Mouse (Mus musculus) thymus, adult 2 months (tissue): ENCODE data around the gene Gm10521. TPM values are rescaled to one million over a fixed set of nuclear protein-coding genes. Genes with fewer than 3 reads are reported as not detected.
"Not testable (repeated sequence)": the region's sequence is repeated elsewhere in the genome, so short reads cannot be mapped to it uniquely, and the experiment has no call there.

Source experiments
- DNase-seq: peaks from one replicate; pipeline ENCODE4 v3.0.0; 2021
- H3K27ac ChIP-seq: fragments of 200-500 bp; 2 replicates; pipeline ENCODE4 v1.5.1; 2012; ENCODE audit warnings: low read length, control low read depth; ENCODE audit not compliant: control insufficient read depth, insufficient read depth
- H3K27me3 ChIP-seq: fragments of 200-500 bp; 2 replicates; pipeline ENCODE4 v1.6.1; 2012; ENCODE audit warnings: mild to moderate bottlenecking, low read length, moderate library complexity, mixed read lengths; ENCODE audit not compliant: control insufficient read depth, insufficient read depth
- H3K36me3 ChIP-seq: fragments of 200-500 bp; 2 replicates; pipeline ENCODE4 v1.6.1; 2012; ENCODE audit warnings: mild to moderate bottlenecking, low read length, moderate library complexity; ENCODE audit not compliant: control insufficient read depth, insufficient read depth
- H3K4me1 ChIP-seq: fragments of 200-500 bp; replicated peaks from 2 replicates; pipeline ENCODE4 v1.6.1; 2012; ENCODE audit warnings: low read length; ENCODE audit not compliant: control insufficient read depth, insufficient read depth
- H3K4me3 ChIP-seq: fragments of 200-500 bp; 2 replicates; pipeline ENCODE4 v1.5.1; 2012; ENCODE audit warnings: mild to moderate bottlenecking, low read length, control low read depth, moderate library complexity; ENCODE audit not compliant: control insufficient read depth, insufficient read depth
- CTCF ChIP-seq: fragments of 200-500 bp; IDR thresholded peaks from 2 replicates; pipeline ENCODE4 v1.5.1; 2012; ENCODE audit warnings: mild to moderate bottlenecking, control low read depth, low read length, moderate library complexity, borderline replicate concordance; ENCODE audit not compliant: control insufficient read depth, poor library complexity, insufficient read depth; ENCODE audit errors: extremely low read depth
- POLR2A ChIP-seq: fragments of 200-500 bp; IDR thresholded peaks from 2 replicates; pipeline ENCODE4 v1.6.1; 2012; ENCODE audit warnings: mild to moderate bottlenecking, low read length, control low read depth, moderate library complexity; ENCODE audit not compliant: control insufficient read depth, poor library complexity, insufficient read depth; ENCODE audit errors: extremely low read depth
- WGBS: fragments of 180-500 bp; shearing (Covaris S2); methylation state at CpG from one replicate; pipeline ENCODE4 v1.1.7; 2018; 5-methylcytosine and 5-hydroxymethylcytosine counted together
- polyA plus RNA-seq: library from polyadenylated mRNA; depleted of rRNA; stranded (reverse); fragments of >200 nt; gene quantifications from 2 replicates; pipeline ENCODE4 v1.2.3, GENCODE M21; 2012; rRNA removed

Gm10521 gene
- 9.5 and 11.6 TPM in 2 replicates for polyA plus RNA-seq

DNA sequence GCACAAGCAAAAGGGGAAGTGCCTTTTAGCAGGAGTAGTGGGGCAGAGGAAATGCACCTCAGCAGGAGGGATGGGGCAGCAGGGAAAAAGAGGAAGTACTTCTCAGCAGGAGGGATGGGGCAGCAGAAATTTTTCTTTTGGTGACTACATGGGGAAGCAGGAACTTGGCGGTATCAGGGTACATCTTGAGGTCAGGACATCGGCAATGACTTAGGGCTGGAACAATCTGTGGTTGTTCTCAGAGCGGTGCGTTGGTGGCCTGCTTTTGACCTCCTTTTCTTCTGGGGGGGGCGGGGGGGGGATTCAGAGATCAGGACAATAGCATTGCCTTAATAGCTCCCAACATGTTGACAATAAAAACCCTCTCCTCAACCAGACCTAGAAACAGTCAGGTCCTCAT lies at the start of gene Gm10521:
Gm10521 (plus strand) TSS at position 301 of the 400 bp plus-strand sequence.
- not testable (repeated sequence) for H3K27me3 ChIP-seq, H3K4me1 ChIP-seq, H3K27ac ChIP-seq, H3K36me3 ChIP-seq, H3K4me3 ChIP-seq, DNase-seq
- WGBS: 98% methylated on average over 5 of the region's 5 CpGs

DNA sequence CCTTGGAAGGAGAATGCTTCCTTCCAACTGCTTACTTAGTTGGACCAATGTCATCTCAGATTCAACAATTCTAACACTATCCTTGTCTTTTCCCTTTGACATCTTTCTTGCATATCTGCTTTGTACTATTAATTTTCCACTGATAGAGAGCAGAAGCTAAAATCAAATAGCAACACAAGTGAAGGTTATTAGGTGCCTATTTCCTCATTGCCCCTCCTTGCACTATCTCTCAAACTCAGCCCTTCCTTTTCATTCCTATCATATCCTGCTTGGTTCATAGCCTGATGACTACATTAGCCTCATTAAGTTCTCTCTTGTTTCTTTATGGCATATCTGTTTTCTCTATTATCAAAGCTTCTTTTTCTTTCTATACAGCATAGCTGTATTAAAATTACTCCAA lies 47.3 kb upstream of the Gm10521 start:
- H3K4me3 ChIP-seq: no peak overlapping the region
- H3K4me1 ChIP-seq: peaks cover 5% of the 10 kb centered on the region
- no peak for DNase-seq
- no peak for TF ChIP-seq POLR2A
- H3K36me3 ChIP-seq: peaks cover 27% of the 10 kb centered on the region
- no peaks in the 10 kb centered on the region for H3K27me3 ChIP-seq
- no peak overlapping the region for H3K27ac ChIP-seq

DNA sequence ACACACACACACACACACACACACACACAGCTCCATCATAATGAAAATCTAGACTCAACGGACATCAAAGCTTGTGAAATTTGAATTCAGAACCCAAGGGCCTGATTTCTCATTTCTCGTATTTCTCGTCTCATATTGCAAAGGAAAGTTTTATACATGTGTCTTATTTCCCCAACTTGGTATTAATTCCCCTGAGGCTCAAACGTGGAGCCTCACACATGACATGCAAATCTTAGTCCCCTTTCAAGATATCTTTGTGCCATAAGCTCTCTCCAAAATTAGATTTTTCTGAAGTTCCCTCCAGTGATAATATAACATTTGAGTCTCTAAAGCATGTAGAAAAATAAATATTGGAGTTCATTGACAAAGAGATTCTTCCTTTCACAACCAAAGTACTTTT lies 46.7 kb upstream of the Gm10521 start:
- TF ChIP-seq POLR2A (no peak), CTCF (no peak)
- Histone ChIP-seq H3K27ac (no peak overlapping the region), H3K4me1 (peaks cover 5% of the 10 kb centered on the region), H3K4me3 (no peak overlapping the region), H3K36me3 (peaks cover 32% of the 10 kb centered on the region), H3K27me3 (no peaks in the 10 kb centered on the region)
- no peak for DNase-seq
- 94% methylated on average over 4 of the region's 4 CpGs for WGBS

DNA sequence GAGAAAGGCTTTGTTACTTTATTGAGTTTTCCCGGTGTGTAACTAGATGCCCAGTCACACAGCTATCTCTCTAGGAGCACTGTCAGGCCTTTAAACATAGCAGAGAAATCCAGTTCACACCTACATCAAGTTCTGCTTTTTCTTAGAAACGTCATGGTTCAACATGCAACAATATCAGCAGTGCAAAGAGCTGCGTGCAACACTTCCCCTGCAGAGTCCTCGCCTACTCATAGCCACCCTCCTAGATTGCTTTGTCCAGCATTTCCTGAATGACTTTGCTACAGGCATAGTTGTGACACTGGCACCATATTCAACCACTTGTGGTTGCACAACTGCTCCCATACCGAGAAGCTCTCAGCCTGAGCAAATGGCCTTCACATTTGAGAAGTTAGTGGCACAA lies 46.0 kb upstream of the Gm10521 start:
- TF ChIP-seq CTCF (no peak), POLR2A (no peak)
- H3K36me3 ChIP-seq: peaks cover 36% of the 10 kb centered on the region

DNA sequence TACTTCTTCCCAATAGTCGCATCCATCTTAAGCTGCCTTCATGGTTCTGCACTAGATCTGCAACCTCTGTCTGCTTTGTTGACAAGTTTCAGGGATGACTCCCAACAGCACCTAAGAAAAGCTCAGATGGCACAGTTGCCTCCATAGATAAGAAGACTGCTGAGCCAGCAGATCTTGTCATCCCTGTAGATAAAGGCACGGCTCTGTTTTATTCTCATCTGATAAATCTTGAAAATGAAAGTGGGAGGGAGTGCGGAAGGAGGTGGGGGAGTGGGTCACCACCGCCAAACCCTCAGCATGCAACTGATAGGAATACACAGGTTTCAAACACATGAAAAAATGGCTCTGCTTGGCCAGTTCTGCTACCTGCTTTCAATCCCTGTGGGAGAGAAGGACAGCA lies 30.0 kb upstream of the Gm10521 start:
- 93% methylated on average over 4 of the region's 4 CpGs for WGBS
- H3K36me3 ChIP-seq: peaks cover 15% of the 10 kb centered on the region
- no peak overlapping the region for H3K4me3 ChIP-seq
- TF ChIP-seq CTCF (no peak), POLR2A (no peak)
- no peak for DNase-seq
- H3K4me1 ChIP-seq: no peaks in the 10 kb centered on the region
- no peaks in the 10 kb centered on the region for H3K27me3 ChIP-seq
- no peak overlapping the region for H3K27ac ChIP-seq

More for the DNA sequence above, 46.0 kb upstream of the Gm10521 start:
- Histone ChIP-seq H3K4me1 (peaks cover 5% of the 10 kb centered on the region), H3K4me3 (no peak overlapping the region), H3K27me3 (no peaks in the 10 kb centered on the region), H3K27ac (no peak overlapping the region)
- DNase-seq: no peak
- 54% methylated on average over 5 of the region's 5 CpGs for WGBS

DNA sequence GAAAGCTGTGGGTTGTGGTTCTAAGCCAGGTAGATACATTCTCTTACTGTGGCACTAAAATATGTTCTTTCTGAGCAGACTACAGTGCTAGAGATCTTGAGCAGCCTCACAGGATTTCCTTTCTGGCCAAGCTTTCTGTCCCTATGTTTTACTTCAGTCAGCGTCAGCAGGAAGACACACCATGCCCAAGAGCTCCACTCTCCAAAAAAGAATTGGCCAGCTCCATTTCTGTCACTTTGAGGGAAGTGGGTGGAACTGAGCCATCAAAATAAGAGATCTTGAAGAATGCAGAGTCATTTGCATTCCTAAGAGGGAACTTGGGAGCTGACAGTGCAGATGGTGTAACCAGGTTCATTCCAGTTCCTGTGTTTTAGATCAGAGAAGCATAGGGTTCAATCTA lies 8.5 kb upstream of the Gm10521 start:
- no peaks in the 10 kb centered on the region for H3K27me3 ChIP-seq
- TF ChIP-seq CTCF: no peak
- no peak for TF ChIP-seq POLR2A
- no peak overlapping the region for H3K27ac ChIP-seq
- DNase-seq: no peak
- H3K4me3 ChIP-seq: no peak overlapping the region
- peaks cover 37% of the 10 kb centered on the region for H3K36me3 ChIP-seq
- WGBS: 95% methylated on average over 1 of the region's 1 CpGs
- H3K4me1 ChIP-seq: no peaks in the 10 kb centered on the region

DNA sequence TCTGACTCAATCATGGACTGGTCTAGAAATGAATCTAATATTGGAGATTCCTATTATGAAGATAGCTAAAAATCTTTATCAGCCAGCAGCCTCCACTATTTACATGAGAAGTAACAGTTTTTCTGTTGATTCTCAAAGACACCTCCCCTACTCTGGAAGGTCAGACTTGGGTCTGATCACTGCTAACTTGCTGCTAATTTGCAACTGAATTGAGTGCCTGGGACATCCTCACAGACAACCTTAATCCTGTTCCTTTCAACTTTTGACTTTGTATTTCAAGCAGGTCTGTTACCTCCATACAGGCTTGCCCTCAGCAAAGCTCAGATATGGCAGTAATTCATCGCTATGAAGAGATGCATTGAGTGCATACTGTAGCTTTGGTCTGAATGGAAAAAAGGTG lies 8.5 kb downstream of the Gm10521 start:
- no peak overlapping the region for H3K4me3 ChIP-seq
- TF ChIP-seq CTCF (no peak), POLR2A (no peak)
- H3K4me1 ChIP-seq: 0 out of 2 replicates have a peak, but pooled peaks cover 2% of the 10 kb centered on the region
- H3K27me3 ChIP-seq: no peaks in the 10 kb centered on the region
- H3K36me3 ChIP-seq: no peaks in the 10 kb centered on the region
- 98% methylated on average over 1 of the region's 1 CpGs for WGBS
- no peak overlapping the region for H3K27ac ChIP-seq
- no peak for DNase-seq
